Mouse (Mus musculus): Measurements from ENCODE around the gene Vamp2.

- TF ChIP-seq CTCF (IDR thresholded peaks at IDR 0.05; ENCODE audit: control insufficient read depth, insufficient read depth, low read length) (no peak), POLR2A (IDR thresholded peaks at IDR 0.05; ENCODE audit: borderline replicate concordance, control insufficient read depth, low read depth, low read length) (no peak)
These were observed 20.7 kb upstream of the Vamp2 start for GRCm38 (mm10) chr11:69067601-69068000.

Data from bone marrow, adult 2 months (tissue).